Mouse (Mus musculus) olfactory bulb, adult 2 months (tissue): ENCODE measurements around the gene Abca7.

Experiments
- CTCF ChIP-seq: fragments of 200-500 bp; IDR thresholded peaks from 2 replicates; pipeline ENCODE4 v1.5.1; 2012; ENCODE audit warnings: low read depth, mild to moderate bottlenecking, low read length, moderate library complexity; ENCODE audit not compliant: insufficient read depth
- POLR2A ChIP-seq: fragments of 200-500 bp; IDR thresholded peaks from 2 replicates; pipeline ENCODE4 v1.6.1; 2012; ENCODE audit warnings: mild to moderate bottlenecking, low read depth, low read length, moderate library complexity; ENCODE audit not compliant: insufficient read depth

- TF ChIP-seq POLR2A (no peak), CTCF (no peak)
Measured at GRCm38 (mm10) chr10:79950661-79951060, 45.6 kb upstream of the Abca7 start.
